Mouse (Mus musculus): ENCODE measurements around the gene Zfp654.

- TF ChIP-seq ZC3H11A (IDR thresholded peaks at IDR 0.05; ENCODE audit: low read depth, low read length): no peak
- TF ChIP-seq CTCF (conservative IDR thresholded peaks at IDR 0.05 in 1 of 2, IDR thresholded peaks at IDR 0.05 in 1 of 2; ENCODE audit: low read depth in 2 of 2, low read length in 2 of 2): no peak
- no peak for TF ChIP-seq CHD2 (IDR thresholded peaks at IDR 0.05; ENCODE audit: low read length)
- no peak for TF ChIP-seq MAFK (IDR thresholded peaks at IDR 0.05; ENCODE audit: insufficient replicate concordance, low read length)
- no peak for TF ChIP-seq EP300 (IDR thresholded peaks at IDR 0.05; ENCODE audit: low read length)
- no peak for TF ChIP-seq USF1 (IDR thresholded peaks at IDR 0.05; ENCODE audit: low read depth, low read length)
- no peak for TF ChIP-seq NELFE (IDR thresholded peaks at IDR 0.05; ENCODE audit: low read depth, low read length)
Observed at GRCm38 (mm10) chr16:64875384-64875783, 23.9 kb upstream of the Zfp654 start.
